Mouse (Mus musculus) intestine, embryonic 15.5 days (tissue): ENCODE measurements around the gene Pemt. TPM values are rescaled to one million over a fixed set of nuclear protein-coding genes. Genes with fewer than 3 reads are reported as not detected.

Source experiments
- ATAC-seq: fragments of 200-750 bp; cut with Nextera tagmentation; 2 replicates; pipeline ENCODE4 v1.8.0; 2017; ENCODE audit warnings: moderate TSS enrichment, moderate library complexity
- H3K27ac ChIP-seq: fragments of 300-500 bp; sonication (generic); 2 replicates; pipeline ENCODE4 v1.5.1; 2015; ENCODE audit warnings: mild to moderate bottlenecking, inconsistent platforms
- H3K27me3 ChIP-seq: fragments of 300-500 bp; sonication (generic); replicated peaks from 2 replicates; pipeline ENCODE4 v1.6.1; 2015; ENCODE audit warnings: inconsistent platforms
- H3K36me3 ChIP-seq: fragments of 300-500 bp; sonication (generic); 2 replicates; pipeline ENCODE4 v1.6.1; 2015; ENCODE audit warnings: inconsistent platforms
- H3K4me1 ChIP-seq: fragments of 300-500 bp; sonication (generic); replicated peaks from 2 replicates; pipeline ENCODE4 v1.6.1; 2015; ENCODE audit warnings: inconsistent platforms
- H3K4me2 ChIP-seq: fragments of 300-500 bp; sonication (generic); replicated peaks from 2 replicates; pipeline ENCODE4 v1.6.1; 2015; ENCODE audit warnings: mild to moderate bottlenecking, inconsistent platforms
- H3K4me3 ChIP-seq: fragments of 300-500 bp; sonication (generic); replicated peaks from 2 replicates; pipeline ENCODE4 v1.5.1; 2015; ENCODE audit warnings: inconsistent platforms
- H3K9ac ChIP-seq: fragments of 300-500 bp; sonication (generic); 2 replicates; pipeline ENCODE4 v1.6.1; 2015; ENCODE audit warnings: inconsistent platforms
- H3K9me3 ChIP-seq: fragments of 300-500 bp; sonication (generic); 2 replicates; pipeline ENCODE4 v1.6.1; 2016; ENCODE audit warnings: inconsistent platforms
- WGBS: fragments of 180-500 bp; shearing (Covaris S2); methylation state at CpG from one replicate; pipeline ENCODE4 v1.1.7; 2015; 5-methylcytosine and 5-hydroxymethylcytosine counted together
- polyA plus RNA-seq: library from polyadenylated mRNA; unstranded; fragments of >200 nt; fragmentation: Nextera tagmentation; extraction: Ambion mirVana; gene quantifications from 2 replicates; pipeline ENCODE4 v1.2.1, GENCODE M21; 2015

The Pemt gene
- polyA plus RNA-seq, 1 experiment from 2014 or later: 8.2 TPM

DNA sequence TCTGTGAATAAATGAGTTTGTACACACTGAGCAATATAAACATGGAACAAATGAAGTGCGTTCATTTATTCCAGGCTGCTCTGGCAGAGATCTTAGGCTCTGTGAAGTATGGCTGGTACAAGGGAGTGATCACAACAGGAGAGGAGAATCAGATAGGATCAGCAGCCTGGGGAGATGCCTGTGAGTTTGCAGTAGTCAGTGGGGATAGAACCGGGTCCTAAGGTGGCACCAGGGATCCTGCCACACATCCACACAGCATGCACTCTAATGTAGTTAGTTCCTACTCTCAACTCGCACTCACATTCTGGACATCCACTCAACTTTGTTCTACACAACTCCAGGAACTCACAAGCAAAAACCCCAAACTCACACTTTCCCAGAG, 622 bp downstream of the Pemt start:
- H3K9me3 ChIP-seq: no peaks in the 10 kb centered on the region
- WGBS: 9% methylated on average over 3 of the region's 3 CpGs
- no peak overlapping the region for H3K27ac ChIP-seq

DNA sequence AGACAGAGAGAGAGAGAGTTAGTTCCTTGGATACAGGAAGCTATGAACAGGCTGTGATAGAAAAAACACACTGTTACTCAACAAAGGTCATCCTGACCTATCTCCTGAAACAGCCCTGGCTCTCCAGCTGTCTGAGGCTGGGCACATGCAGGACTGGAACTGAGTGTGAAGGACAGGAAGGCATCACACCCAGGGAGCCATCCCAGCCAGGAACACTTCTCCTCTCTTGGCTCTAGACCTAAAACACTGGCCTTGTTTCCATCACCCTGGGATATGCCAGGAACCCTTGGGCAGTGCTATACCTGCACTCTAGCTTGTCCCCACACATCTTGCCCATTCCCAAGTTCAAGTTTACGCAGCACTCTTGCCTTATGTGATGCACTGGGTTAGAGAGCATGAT, 1.5 kb downstream of the Pemt start:
- H3K27me3 ChIP-seq: no peaks in the 10 kb centered on the region
- no peaks in the 10 kb centered on the region for H3K4me1 ChIP-seq
- no peak overlapping the region for H3K4me3 ChIP-seq
- H3K9ac ChIP-seq: no peak overlapping the region
- H3K36me3 ChIP-seq: no peaks in the 10 kb centered on the region
- H3K27ac ChIP-seq: no peak overlapping the region
- ATAC-seq: no peak
- H3K4me2 ChIP-seq: no peak overlapping the region
- WGBS: 98% methylated on average over 1 of the region's 1 CpGs
- no peaks in the 10 kb centered on the region for H3K9me3 ChIP-seq

More for the DNA sequence above, 622 bp downstream of the Pemt start:
- Histone ChIP-seq H3K4me3 (peak overlapping the region; percentile 59), H3K27me3 (no peaks in the 10 kb centered on the region), H3K4me2 (peak overlapping the region; percentile 68), H3K36me3 (no peaks in the 10 kb centered on the region), H3K4me1 (no peaks in the 10 kb centered on the region), H3K9ac (no peak overlapping the region)
- peak; percentile 25 for ATAC-seq

DNA sequence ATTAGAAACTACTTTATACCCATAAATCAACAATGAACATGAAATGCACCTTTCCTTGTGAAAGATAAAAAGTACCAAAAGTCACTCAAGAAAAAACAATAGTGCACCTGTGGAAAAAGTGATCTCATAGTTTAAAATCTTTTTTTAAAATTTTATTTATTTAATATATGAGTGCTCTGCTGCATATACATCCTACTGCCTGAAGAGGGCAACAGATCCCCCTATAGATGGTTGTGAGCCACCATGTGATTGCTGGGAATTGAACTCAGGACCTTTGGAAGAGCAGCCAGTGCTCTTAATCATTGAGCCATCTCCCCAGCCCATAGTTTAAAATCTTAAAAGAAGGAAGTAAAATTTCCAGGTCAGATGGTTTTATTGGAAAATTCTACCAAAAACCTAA, 4.0 kb downstream of the Pemt start:
- Histone ChIP-seq H3K27ac (no peak overlapping the region), H3K9me3 (no peaks in the 10 kb centered on the region), H3K36me3 (no peaks in the 10 kb centered on the region), H3K4me2 (no peak overlapping the region), H3K4me1 (no peaks in the 10 kb centered on the region), H3K27me3 (no peaks in the 10 kb centered on the region), H3K9ac (no peak overlapping the region), H3K4me3 (no peak overlapping the region)
- no peak for ATAC-seq

DNA sequence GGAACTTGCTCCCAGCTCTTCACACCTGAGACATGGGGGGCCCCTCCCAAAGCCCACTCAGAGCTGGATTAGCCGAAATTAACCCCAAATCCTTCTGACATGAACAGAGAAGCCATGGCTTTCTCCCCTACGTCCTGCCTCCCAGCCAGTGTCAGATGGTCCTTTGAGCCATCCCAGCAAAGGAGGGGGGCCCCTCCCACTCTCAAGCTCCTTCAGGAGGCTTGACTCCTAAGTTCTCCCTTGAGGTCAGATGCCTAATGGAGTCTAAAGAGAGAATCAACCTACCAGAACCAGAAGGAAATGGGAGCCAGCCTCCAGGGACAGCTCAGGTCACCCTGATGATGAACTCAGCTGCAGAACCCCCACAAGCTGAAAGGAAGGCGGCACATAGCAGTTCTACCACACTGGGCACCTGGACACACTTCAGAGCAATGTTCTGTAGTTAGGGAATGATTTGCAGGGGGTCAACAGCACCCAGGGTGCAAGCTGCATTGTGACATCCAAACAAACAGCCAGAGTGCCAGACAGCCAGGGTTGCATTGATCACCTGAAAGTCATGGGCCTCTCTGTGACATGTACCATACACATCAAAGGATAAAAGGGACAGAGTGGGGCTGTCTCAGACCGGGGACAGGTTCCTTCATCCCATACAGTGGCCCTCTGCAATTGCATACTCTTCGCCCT, 9.6 kb downstream of the Pemt start:
- H3K4me2 ChIP-seq: no peak overlapping the region
- H3K9me3 ChIP-seq: no peaks in the 10 kb centered on the region
- no peak overlapping the region for H3K9ac ChIP-seq
- no peaks in the 10 kb centered on the region for H3K4me1 ChIP-seq
- H3K4me3 ChIP-seq: no peak overlapping the region
- no peak overlapping the region for H3K27ac ChIP-seq
- no peaks in the 10 kb centered on the region for H3K27me3 ChIP-seq
- no peaks in the 10 kb centered on the region for H3K36me3 ChIP-seq
- no peak for ATAC-seq
- WGBS: 73% methylated on average over 5 of the region's 5 CpGs

DNA sequence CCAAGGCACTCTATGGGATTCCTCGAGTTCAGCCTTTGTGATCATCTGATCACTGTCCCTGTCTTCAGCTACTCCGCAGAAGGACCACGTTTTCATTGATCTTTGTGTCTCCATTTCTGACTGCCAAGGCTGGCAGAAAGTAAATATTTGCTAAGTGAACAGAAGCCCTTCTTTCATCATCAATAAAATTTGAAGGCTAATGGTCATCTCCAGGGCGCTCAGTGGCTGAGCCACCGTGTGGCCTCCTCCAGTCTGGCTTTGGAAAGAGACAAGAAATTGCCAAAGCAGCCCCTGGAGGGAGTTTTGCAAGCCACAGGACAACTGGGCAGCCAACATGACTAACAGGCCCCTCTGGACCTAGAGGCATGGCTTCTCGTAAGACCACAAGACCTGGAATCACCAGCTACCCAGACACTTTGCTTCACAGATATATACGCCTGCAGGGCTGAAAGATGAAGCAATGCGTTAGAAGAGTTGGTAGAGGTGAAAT, 11.3 kb downstream of the Pemt start:
- H3K9me3 ChIP-seq: no peaks in the 10 kb centered on the region

DNA sequence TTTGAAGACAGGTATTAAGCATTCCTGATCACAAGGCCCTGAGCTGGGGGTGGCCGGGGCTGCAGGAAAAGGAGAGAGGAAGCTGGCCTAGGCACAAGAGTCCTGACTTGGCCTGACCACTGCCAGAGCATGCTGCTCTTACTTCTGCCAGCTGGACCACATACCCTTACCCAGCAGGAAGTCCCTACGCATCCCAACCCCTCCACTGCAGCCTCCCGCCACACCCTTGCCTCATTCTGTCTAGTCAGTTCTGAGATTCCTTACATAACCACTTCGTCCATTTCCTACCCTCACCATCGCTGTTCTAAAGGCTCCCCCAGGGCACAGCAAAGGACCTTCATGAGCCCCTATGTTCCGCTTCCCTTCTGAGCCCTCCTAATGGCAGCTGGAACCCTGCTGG, 12.0 kb downstream of the Pemt start:
- no peak for ATAC-seq
- Histone ChIP-seq H3K4me1 (no peaks in the 10 kb centered on the region), H3K9me3 (no peaks in the 10 kb centered on the region), H3K27ac (no peak overlapping the region), H3K4me3 (no peak overlapping the region), H3K36me3 (no peaks in the 10 kb centered on the region), H3K4me2 (no peak overlapping the region), H3K27me3 (no peaks in the 10 kb centered on the region), H3K9ac (no peak overlapping the region)
- 72% methylated on average over 6 of the region's 6 CpGs for WGBS

More for the DNA sequence above, 11.3 kb downstream of the Pemt start:
- H3K4me2 ChIP-seq: no peak overlapping the region
- no peak overlapping the region for H3K27ac ChIP-seq
- no peaks in the 10 kb centered on the region for H3K27me3 ChIP-seq
- no peak for ATAC-seq
- H3K9ac ChIP-seq: no peak overlapping the region
- no peak overlapping the region for H3K4me3 ChIP-seq
- H3K36me3 ChIP-seq: no peaks in the 10 kb centered on the region
- WGBS: 79% methylated on average over 8 of the region's 8 CpGs
- no peaks in the 10 kb centered on the region for H3K4me1 ChIP-seq

DNA sequence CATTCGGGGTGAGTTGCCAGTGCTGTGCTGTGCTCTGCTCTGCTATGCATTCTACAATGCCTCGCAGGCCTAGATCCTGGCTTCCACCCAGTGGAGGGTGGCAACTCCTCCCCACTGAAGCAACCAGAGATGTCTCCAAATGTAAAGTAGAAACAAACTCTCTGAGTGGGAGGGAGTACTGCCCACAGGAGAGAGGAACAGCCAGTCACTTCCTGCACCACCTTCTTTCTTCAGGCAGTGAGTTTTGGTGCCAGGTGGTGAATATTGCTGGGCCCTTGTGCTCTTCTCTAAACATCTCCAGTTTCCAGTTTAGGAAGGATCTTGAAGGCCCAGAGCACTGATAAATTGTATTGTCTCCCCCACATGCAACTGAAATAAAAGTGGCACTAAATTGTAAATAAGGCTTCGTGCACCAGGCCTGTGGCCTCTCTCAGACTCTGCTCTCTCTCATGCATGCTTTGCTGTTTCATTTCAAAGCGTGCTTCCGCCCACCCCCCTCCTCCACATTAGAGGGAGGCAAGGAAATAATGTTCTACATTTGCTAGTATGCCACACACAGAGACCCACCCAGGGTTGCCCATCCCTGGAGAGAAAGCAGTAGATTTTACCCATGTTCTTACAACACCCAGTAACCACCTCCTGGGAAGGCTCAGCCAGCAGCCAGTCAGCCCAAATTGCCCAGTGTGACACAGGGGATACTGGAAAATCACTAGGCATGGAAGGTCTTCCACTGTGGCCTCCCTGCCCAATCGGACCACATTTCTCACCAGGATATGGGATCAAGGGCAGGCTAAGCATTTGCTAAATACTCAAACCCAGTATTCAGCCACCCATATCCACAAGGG, 13.5 kb downstream of the Pemt start:
- H3K4me1 ChIP-seq: peaks cover 7% of the 10 kb centered on the region
- no peaks in the 10 kb centered on the region for H3K36me3 ChIP-seq
- H3K4me3 ChIP-seq: no peak overlapping the region
- no peak overlapping the region for H3K27ac ChIP-seq
- no peak overlapping the region for H3K9ac ChIP-seq
- WGBS: 61% methylated on average over 6 of the region's 6 CpGs
- no peak for ATAC-seq
- no peaks in the 10 kb centered on the region for H3K27me3 ChIP-seq
- no peaks in the 10 kb centered on the region for H3K9me3 ChIP-seq
- no peak overlapping the region for H3K4me2 ChIP-seq

DNA sequence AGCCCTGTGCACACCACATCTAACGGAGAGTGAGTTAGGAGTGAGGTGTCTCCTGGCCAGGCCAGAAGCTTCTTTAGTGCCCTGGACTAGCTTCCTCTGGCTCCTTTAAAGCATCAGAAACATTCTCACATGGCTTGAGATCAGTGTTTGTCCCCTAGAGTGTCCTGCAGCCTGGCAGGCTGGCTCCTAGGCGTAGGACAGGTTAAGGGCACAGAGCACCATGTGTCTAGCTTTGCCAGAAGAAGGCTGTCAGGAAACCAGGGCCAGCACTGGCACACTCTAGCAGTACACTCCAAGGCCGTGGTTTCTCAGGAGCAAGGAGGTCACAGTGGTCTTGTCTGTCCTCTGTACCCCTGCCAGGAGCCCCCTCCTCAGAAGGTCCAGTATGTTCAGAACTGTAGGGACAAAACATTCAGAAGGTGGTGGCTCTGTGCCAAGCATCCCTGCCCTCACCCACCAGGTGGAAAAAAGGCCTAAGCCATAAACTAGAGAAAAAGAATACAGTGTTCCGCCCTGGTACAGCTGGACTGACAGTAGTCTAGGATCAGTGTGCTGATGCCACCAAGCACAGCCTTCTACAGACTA, 15.4 kb downstream of the Pemt start:
- no peak for ATAC-seq
- H3K4me1 ChIP-seq: peaks cover 12% of the 10 kb centered on the region
- H3K4me2 ChIP-seq: no peak overlapping the region
- H3K36me3 ChIP-seq: no peaks in the 10 kb centered on the region
- 89% methylated on average over 4 of the region's 4 CpGs for WGBS
- no peak overlapping the region for H3K27ac ChIP-seq
- no peaks in the 10 kb centered on the region for H3K27me3 ChIP-seq
- H3K4me3 ChIP-seq: no peak overlapping the region
- H3K9ac ChIP-seq: no peak overlapping the region
- H3K9me3 ChIP-seq: no peaks in the 10 kb centered on the region

DNA sequence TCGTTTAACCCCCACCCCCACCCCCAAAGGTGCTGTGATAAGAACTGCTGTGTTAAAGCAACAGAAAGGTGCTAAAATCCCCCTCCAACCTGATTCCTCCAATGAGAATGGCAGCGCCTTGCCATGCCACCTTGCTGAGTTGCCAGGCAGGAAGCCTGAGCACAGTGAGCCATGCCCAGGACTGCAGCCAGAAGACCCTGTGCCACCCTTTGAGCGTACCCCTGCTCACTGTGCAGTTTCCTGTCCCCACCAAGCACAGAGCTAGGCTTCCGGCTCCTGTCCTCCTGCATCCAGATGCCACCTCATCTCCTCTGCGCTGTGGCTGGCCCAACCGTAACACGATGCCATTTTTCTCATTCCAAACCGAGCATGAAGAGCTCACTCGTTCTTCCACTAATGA, 16.3 kb downstream of the Pemt start:
- no peak for ATAC-seq
- Histone ChIP-seq H3K4me3 (no peak overlapping the region), H3K9ac (no peak overlapping the region), H3K27me3 (no peaks in the 10 kb centered on the region), H3K36me3 (no peaks in the 10 kb centered on the region), H3K27ac (no peak overlapping the region), H3K4me1 (peaks cover 12% of the 10 kb centered on the region), H3K4me2 (no peak overlapping the region), H3K9me3 (no peaks in the 10 kb centered on the region)
- WGBS: 70% methylated on average over 9 of the region's 9 CpGs

DNA sequence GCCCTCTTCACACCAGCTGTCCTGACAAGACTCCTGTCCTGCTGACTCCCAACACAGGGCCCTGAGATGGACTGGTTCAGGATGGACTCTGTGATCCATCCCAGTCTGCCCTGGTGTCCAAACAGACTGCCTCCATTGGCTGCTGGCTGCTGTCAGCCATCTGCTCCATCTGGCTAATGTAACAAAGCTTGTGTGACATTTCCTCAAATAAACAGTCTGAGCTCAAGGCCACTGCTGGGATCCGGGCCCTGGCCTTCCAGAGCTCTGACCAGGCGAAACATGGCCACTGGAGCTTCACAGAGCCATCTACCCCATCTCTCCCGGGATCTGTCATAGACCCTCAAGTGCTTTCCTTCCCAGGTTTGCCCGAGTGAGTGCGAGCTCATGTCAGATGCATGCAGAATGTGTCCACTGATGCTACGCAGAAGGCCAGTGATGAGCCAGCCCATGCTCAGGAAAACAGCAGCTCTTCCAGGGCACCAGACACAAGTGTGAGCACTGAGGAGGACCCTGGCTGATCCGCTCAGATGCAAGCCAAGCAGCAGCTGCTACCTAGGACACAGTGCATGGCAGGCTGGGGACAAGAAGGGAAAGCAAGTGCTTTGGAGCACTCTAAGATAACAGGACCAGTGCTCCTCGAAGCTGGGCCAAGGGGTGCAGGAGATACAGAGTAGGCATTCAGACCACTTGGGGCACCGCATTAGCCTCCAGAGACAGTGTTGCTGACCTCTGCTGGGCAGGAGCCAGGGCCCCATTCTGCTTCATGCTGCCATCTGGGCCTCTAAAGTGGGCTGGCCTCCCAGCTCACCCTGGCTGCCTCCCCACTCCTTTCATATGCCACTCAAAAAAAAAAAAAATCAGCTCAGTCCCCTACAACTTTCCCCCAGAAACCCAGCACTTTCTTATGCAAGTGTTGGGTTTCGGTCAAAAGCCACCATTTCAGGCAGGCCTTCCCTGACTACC, 18.1 kb downstream of the Pemt start:
- Histone ChIP-seq H3K9me3 (no peaks in the 10 kb centered on the region), H3K36me3 (no peaks in the 10 kb centered on the region), H3K4me1 (peaks cover 12% of the 10 kb centered on the region), H3K4me3 (no peak overlapping the region), H3K27me3 (no peaks in the 10 kb centered on the region), H3K27ac (peak overlapping the region; percentile 57), H3K9ac (no peak overlapping the region), H3K4me2 (no peak overlapping the region)
- peak; percentile 63; the same call in 1 of the 2 replicates for ATAC-seq
- 53% methylated on average over 10 of the region's 10 CpGs for WGBS

DNA sequence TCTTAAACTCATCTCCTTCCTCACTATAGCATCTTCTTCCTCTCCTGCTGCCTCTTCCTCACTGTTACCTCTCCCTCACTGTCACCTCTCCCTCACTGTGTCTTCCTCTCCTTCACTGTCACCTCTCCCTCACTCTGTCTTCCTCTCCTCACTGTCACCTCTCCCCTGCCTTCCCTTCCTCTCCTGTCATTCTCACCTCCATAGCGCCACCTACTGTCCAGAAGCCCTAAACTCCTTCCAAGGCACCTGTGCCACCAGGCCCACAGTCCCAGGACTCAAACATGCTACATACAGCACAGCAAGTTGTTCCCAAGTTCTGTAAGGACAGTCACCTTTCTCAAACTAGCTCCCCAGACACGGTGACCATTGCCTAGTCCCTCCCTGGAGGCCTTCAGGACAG, 19.0 kb downstream of the Pemt start:
- Histone ChIP-seq H3K9me3 (no peaks in the 10 kb centered on the region), H3K4me1 (peaks cover 12% of the 10 kb centered on the region), H3K36me3 (no peaks in the 10 kb centered on the region), H3K4me3 (no peak overlapping the region), H3K4me2 (no peak overlapping the region), H3K27ac (no peak overlapping the region), H3K27me3 (no peaks in the 10 kb centered on the region), H3K9ac (no peak overlapping the region)
- 11% methylated on average over 2 of the region's 2 CpGs for WGBS
- peak; percentile 62; the same call in 1 of the 2 replicates for ATAC-seq

DNA sequence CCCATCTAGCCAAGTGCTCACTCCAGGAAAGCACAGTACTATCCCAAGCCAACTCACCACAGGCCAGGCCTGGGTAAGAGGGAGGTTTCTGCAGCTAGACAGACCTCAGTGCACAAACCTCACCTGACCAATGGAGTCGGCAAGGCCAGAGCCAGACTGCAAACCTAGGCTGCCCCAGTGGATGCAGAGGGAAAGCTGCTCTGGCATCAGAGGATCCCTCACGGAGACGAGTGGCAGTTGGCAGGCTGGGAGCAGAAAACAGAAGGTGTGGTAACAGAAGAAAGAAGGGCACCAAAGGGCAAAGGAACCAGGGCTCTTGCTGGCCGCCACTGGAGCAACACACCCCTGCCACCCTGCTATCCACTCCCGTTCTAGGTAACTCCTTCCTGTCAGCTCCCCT, 20.1 kb downstream of the Pemt start:
- no peak overlapping the region for H3K9ac ChIP-seq
- ATAC-seq: no peak
- WGBS: 82% methylated on average over 5 of the region's 5 CpGs
- no peak overlapping the region for H3K27ac ChIP-seq
- H3K27me3 ChIP-seq: no peaks in the 10 kb centered on the region
- H3K36me3 ChIP-seq: no peaks in the 10 kb centered on the region
- H3K9me3 ChIP-seq: no peaks in the 10 kb centered on the region
- no peak overlapping the region for H3K4me3 ChIP-seq
- H3K4me1 ChIP-seq: peaks cover 12% of the 10 kb centered on the region
- H3K4me2 ChIP-seq: no peak overlapping the region
